Mouse (Mus musculus): ENCODE data around the gene Psg21.
"Not testable (repeated sequence)": the region's sequence is repeated elsewhere in the genome, so short reads cannot be mapped to it uniquely, and the experiment has no call there.

The Psg21 gene

GRCm38 (mm10) chr7:18656625-18657024 lies at the start of gene Psg21:
Gene Psg21 (minus strand): TSS chr7:18656725.
- DNase-seq (ENCODE audit: low spot score): not testable (repeated sequence)

GRCm38 (mm10) chr7:18686085-18686484 lies 29.6 kb upstream of the Psg21 start, which contains the start of gene Psg20:
Gene Psg20 (minus strand): TSS chr7:18686185.
- no peak for DNase-seq (ENCODE audit: low spot score)

- no peak for DNase-seq (ENCODE audit: low spot score)
Measured at GRCm38 (mm10) chr7:18685586-18685985, 29.1 kb upstream of the Psg21 start.

GRCm38 (mm10) chr7:18679772-18680171 lies 23.2 kb upstream of the Psg21 start:
- DNase-seq (ENCODE audit: low spot score): no peak

- DNase-seq (ENCODE audit: low spot score): not testable (repeated sequence)
Measured at GRCm38 (mm10) chr7:18626921-18627320, 29.6 kb downstream of the Psg21 start.

- DNase-seq (ENCODE audit: low spot score): not testable (repeated sequence)
Measured at GRCm38 (mm10) chr7:18616401-18616800, 40.1 kb downstream of the Psg21 start, which contains the start of gene Psg23. Gene Psg23 (minus strand): TSS chr7:18616501.

Measured in layer of hippocampus, adult 9-10 months (tissue).